Mouse (Mus musculus): ENCODE measurements at regions not wholly inside any gene's neighbourhood (a gene's known extent, or its start where the extent isn't known, plus 50 kb on each side); places are given as distances from the start of the nearest gene placed in this dataset.
A peak's percentile ranks its signal among the peaks of the same experiment; 100 is the strongest.

DNA sequence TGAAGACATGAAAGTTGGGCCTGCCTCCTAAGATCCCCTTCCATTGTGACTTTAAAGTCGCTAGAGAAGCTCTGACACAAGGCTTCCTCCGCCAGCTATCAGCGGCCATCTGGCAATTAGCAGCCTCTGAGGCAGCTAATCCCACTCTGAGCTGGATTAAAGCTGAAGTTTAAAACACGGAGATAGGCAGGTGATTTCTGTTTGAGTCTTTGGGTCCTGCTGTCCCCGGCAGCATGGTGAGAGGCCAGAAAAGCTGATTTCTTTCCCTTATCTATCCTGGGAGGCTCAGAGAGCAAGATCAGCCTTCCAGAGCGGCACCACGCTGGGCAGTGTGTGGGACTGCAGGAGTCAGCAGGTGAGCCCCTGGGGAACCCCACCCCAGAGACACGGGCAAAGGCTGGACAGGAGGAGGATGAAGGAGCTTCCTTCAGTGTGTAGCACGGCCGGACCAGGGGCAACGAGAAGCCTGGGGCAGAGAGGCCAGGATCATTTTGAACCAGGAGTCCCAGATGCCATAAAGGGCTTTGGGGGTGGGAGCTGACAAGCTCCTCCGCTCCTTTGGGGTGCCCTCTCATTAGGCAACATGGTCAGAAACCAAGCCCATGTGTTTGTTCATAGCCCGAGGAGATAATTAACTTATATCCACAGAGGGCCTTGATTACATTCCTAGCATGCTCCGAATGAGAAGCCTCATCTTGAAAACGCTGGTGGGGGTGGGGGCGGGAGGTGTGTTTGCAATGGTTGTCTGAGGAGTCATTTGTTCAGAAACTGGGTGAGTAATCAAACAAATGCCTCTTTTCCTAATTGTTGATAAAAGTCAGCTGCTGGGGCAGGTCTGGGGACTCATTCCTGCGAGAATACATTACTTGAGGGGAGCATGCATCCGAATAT, 432.8 kb upstream of the Klhl29 start:
- peak; percentile 66 for DNase-seq (ENCODE audit: low read depth)
- TF ChIP-seq CTCF (IDR thresholded peaks at IDR 0.05; ENCODE audit: borderline replicate concordance, extremely low read depth, insufficient read depth, insufficient read length) = no peak
- no peak for TF ChIP-seq POLR2A (IDR thresholded peaks at IDR 0.05; ENCODE audit: borderline replicate concordance, extremely low read depth, insufficient read depth, insufficient read length, poor library complexity, severe bottlenecking)

DNA sequence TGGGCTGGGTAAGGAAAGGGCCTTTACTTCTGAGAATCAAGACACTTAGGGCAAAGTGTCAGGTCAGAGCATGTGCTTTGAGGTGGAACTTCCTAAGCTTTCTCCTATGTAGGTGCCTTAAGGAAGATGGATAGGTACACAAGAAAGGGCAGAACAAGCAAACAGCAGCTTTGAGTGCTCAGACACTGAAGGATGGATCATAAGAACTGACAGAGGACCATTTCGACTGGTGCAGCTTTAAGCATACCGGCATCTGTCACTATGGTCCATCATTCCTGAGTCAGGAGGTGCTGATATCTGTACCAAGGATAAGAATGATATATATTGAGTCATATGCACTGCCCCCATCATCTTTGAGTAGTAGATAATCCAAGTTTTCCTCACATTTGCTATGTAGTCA, 430.2 kb upstream of the Klhl29 start:
- TF ChIP-seq POLR2A (IDR thresholded peaks at IDR 0.05; ENCODE audit: borderline replicate concordance, extremely low read depth, insufficient read depth, insufficient read length, poor library complexity, severe bottlenecking) (no peak), CTCF (IDR thresholded peaks at IDR 0.05; ENCODE audit: borderline replicate concordance, extremely low read depth, insufficient read depth, insufficient read length) (no peak)
- DNase-seq (ENCODE audit: low read depth) = no peak

- DNase-seq (ENCODE audit: low read depth) = peak; percentile 10
- TF ChIP-seq POLR2A (IDR thresholded peaks at IDR 0.05; ENCODE audit: borderline replicate concordance, extremely low read depth, insufficient read depth, insufficient read length, poor library complexity, severe bottlenecking) (no peak), CTCF (IDR thresholded peaks at IDR 0.05; ENCODE audit: borderline replicate concordance, extremely low read depth, insufficient read depth, insufficient read length) (no peak)
Measured at GRCm38 (mm10) chr12:5793051-5793450, 417.6 kb upstream of the Klhl29 start.

GRCm38 (mm10) chr12:5787074-5787813, 411.8 kb upstream of the Klhl29 start:
- no peak for TF ChIP-seq CTCF (IDR thresholded peaks at IDR 0.05; ENCODE audit: borderline replicate concordance, extremely low read depth, insufficient read depth, insufficient read length)
- DNase-seq (ENCODE audit: low read depth) = peak; percentile 43

DNA sequence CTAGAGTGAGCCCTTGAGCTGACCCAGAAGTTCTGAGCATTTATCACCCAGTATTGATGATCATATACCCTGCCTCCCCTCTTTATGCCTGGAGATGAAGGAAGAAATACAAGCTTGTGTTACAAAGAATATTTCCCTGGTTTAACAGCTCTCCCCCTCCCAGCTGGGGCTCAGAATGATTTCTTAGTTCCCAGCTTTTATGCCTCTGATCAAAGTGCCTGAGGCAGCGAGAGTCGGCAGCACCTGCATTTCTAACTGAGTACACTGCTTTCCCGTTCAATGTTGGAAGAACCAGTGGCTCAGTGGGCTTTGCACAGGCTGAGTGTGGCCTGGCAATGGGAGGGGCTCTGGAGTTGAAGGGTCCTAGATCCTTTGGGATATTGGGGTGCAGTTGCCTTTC, 405.8 kb upstream of the Klhl29 start:
- DNase-seq (ENCODE audit: low read depth) = peak; percentile 64

DNA sequence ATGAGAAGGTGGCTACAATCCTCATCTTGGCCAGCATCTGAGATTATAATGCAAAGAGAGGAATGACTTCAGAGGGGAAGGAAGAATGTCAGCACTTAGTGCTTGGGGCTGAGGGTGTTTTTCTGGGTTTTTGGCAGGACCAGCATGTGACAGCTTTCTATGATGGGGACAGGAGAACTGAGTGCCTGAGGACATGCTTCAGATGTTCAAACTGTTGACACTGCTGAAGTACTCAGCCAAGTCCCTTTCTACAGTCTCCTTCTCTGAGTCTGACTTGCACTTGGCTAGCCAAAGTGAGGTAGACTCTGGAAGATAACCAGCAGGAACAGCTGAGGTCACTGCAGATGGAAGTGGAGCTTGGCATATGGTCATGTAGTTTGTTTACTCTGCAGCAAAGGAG, 402.1 kb upstream of the Klhl29 start:
- no peak for DNase-seq (ENCODE audit: low read depth)

More for the DNA sequence above, 405.8 kb upstream of the Klhl29 start:
- TF ChIP-seq CTCF (IDR thresholded peaks at IDR 0.05; ENCODE audit: borderline replicate concordance, extremely low read depth, insufficient read depth, insufficient read length) = no peak
- TF ChIP-seq POLR2A (IDR thresholded peaks at IDR 0.05; ENCODE audit: borderline replicate concordance, extremely low read depth, insufficient read depth, insufficient read length, poor library complexity, severe bottlenecking) = no peak

DNA sequence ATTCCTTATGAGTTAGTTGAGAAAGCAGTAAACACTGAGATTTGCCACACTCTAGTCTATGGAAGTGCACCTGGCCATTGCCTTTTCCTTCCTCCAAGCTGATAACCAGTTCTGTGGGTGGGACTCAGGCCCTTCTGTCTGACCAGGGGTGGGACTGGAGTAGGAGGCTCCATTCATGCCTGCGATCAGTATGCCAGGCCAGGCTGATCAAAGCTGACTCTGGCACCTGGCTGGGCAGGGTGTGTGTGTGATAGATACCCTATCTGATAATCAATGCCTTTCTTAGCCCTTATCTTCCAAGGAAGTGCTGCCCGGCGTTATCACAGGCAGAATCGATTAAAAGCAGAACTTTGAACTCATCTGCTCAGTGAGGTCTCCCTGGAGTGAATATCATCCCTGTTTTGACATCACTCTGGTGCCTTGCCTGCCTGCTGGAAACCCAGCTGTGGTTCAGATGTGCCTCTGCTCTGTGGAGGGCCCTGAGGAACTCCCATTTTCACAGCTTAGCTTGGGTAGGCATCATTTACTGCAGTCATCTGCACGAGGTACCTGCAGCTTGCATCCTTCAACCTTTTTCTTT, 396.0 kb upstream of the Klhl29 start:
- peak; percentile 5 for DNase-seq (ENCODE audit: low read depth)
- TF ChIP-seq CTCF (IDR thresholded peaks at IDR 0.05; ENCODE audit: borderline replicate concordance, extremely low read depth, insufficient read depth, insufficient read length) (no peak), POLR2A (IDR thresholded peaks at IDR 0.05; ENCODE audit: borderline replicate concordance, extremely low read depth, insufficient read depth, insufficient read length, poor library complexity, severe bottlenecking) (no peak)

More for the DNA sequence above, 402.1 kb upstream of the Klhl29 start:
- no peak for TF ChIP-seq CTCF (IDR thresholded peaks at IDR 0.05; ENCODE audit: borderline replicate concordance, extremely low read depth, insufficient read depth, insufficient read length)
- no peak for TF ChIP-seq POLR2A (IDR thresholded peaks at IDR 0.05; ENCODE audit: borderline replicate concordance, extremely low read depth, insufficient read depth, insufficient read length, poor library complexity, severe bottlenecking)

GRCm38 (mm10) chr12:5770531-5770930, 395.0 kb upstream of the Klhl29 start:
- TF ChIP-seq CTCF (IDR thresholded peaks at IDR 0.05; ENCODE audit: borderline replicate concordance, extremely low read depth, insufficient read depth, insufficient read length) = no peak
- TF ChIP-seq POLR2A (IDR thresholded peaks at IDR 0.05; ENCODE audit: borderline replicate concordance, extremely low read depth, insufficient read depth, insufficient read length, poor library complexity, severe bottlenecking) = no peak
- peak; percentile 20 for DNase-seq (ENCODE audit: low read depth)

GRCm38 (mm10) chr12:5764445-5765170, 389.1 kb upstream of the Klhl29 start:
- peak; percentile 87 for DNase-seq (ENCODE audit: low read depth)
- no peak for TF ChIP-seq CTCF (IDR thresholded peaks at IDR 0.05; ENCODE audit: borderline replicate concordance, extremely low read depth, insufficient read depth, insufficient read length)

DNA sequence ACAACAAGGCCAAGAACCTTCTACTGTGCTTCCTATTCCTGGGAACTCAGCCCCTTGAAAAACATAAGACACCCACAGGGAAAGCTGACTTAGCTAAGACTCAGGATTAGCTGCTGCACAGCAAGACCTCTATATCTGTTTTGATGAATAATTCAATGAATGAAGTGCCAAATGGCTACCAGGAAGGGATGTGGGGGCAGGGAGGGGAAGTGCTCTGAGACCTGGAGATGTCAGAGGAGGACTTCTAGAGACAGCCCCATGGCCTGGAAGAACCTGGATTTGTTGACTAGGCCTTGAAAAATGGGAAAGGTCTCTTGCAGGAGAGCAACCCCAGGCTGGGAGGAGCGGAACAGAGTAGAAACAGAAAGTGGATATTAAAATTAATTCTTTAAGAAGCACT, 388.5 kb upstream of the Klhl29 start:
- TF ChIP-seq CTCF (IDR thresholded peaks at IDR 0.05; ENCODE audit: borderline replicate concordance, extremely low read depth, insufficient read depth, insufficient read length) (no peak), POLR2A (IDR thresholded peaks at IDR 0.05; ENCODE audit: borderline replicate concordance, extremely low read depth, insufficient read depth, insufficient read length, poor library complexity, severe bottlenecking) (no peak)
- peak; percentile 80 for DNase-seq (ENCODE audit: low read depth)

GRCm38 (mm10) chr12:5762306-5762927, 386.9 kb upstream of the Klhl29 start:
- TF ChIP-seq POLR2A (IDR thresholded peaks at IDR 0.05; ENCODE audit: borderline replicate concordance, extremely low read depth, insufficient read depth, insufficient read length, poor library complexity, severe bottlenecking) = no peak
- TF ChIP-seq CTCF (IDR thresholded peaks at IDR 0.05; ENCODE audit: borderline replicate concordance, extremely low read depth, insufficient read depth, insufficient read length) = no peak
- no peak for DNase-seq (ENCODE audit: low read depth)

Measured in brain, embryonic 14.5 days (tissue).